Mouse (Mus musculus): Measurements from ENCODE around the gene Ankrd35.
"Not testable (repeated sequence)": the region's sequence is repeated elsewhere in the genome, so short reads cannot be mapped to it uniquely, and the experiment has no call there.

The Ankrd35 gene

GRCm38 (mm10) chr3:96674442-96674841, 4.5 kb downstream of the Ankrd35 start:
- no peak for DNase-seq

- DNase-seq: no peak
Observed at GRCm38 (mm10) chr3:96675171-96675570, 5.2 kb downstream of the Ankrd35 start.

- DNase-seq: no peak
Observed at GRCm38 (mm10) chr3:96675690-96676089, 5.8 kb downstream of the Ankrd35 start.

- DNase-seq: no peak
Observed at GRCm38 (mm10) chr3:96678456-96678855, 8.5 kb downstream of the Ankrd35 start.

GRCm38 (mm10) chr3:96679159-96679674, 9.3 kb downstream of the Ankrd35 start:
- DNase-seq: no peak

- DNase-seq: no peak
Observed at GRCm38 (mm10) chr3:96680269-96680956, 10.5 kb downstream of the Ankrd35 start.

- no peak for DNase-seq
Observed at GRCm38 (mm10) chr3:96683496-96683895, 13.6 kb downstream of the Ankrd35 start.

- DNase-seq: no peak
Observed at GRCm38 (mm10) chr3:96684151-96684821, 14.4 kb downstream of the Ankrd35 start.

- DNase-seq: peak in 1 of 2 experiments; percentile 7
Observed at GRCm38 (mm10) chr3:96684822-96685156, 14.9 kb downstream of the Ankrd35 start.

- DNase-seq: not testable (repeated sequence)
Observed at GRCm38 (mm10) chr3:96686057-96686456, 16.1 kb downstream of the Ankrd35 start.

GRCm38 (mm10) chr3:96688854-96689253, 18.9 kb downstream of the Ankrd35 start:
- no peak for DNase-seq

- no peak for DNase-seq
Observed at GRCm38 (mm10) chr3:96690298-96690697, 20.4 kb downstream of the Ankrd35 start.

- no peak for DNase-seq
Observed at GRCm38 (mm10) chr3:96692506-96692905, 22.6 kb downstream of the Ankrd35 start.

- DNase-seq: no peak
Observed at GRCm38 (mm10) chr3:96693579-96693978, 23.6 kb downstream of the Ankrd35 start.

- peak; percentile 48 to 59 for DNase-seq
Observed at GRCm38 (mm10) chr3:96696198-96696765, 26.4 kb downstream of the Ankrd35 start, which contains the start of gene Pias3. Pias3 (plus strand) TSS chr3:96696384.

GRCm38 (mm10) chr3:96696766-96697732, 27.1 kb downstream of the Ankrd35 start:
- peak; percentile 68 for DNase-seq

GRCm38 (mm10) chr3:96698993-96699690, 29.2 kb downstream of the Ankrd35 start:
- no peak for DNase-seq

- DNase-seq: peak in 1 of 2 experiments; percentile 15
Observed at GRCm38 (mm10) chr3:96700376-96700775, 30.4 kb downstream of the Ankrd35 start.

- DNase-seq: no peak
Observed at GRCm38 (mm10) chr3:96701003-96701402, 31.1 kb downstream of the Ankrd35 start.

GRCm38 (mm10) chr3:96704778-96705177, 34.8 kb downstream of the Ankrd35 start:
- peak; percentile 43 to 54 for DNase-seq

GRCm38 (mm10) chr3:96706217-96706616, 36.3 kb downstream of the Ankrd35 start:
- no peak for DNase-seq

- DNase-seq: no peak
Observed at GRCm38 (mm10) chr3:96706984-96707383, 37.1 kb downstream of the Ankrd35 start.

Measured in thymus, postnatal 36 days (tissue).